ENCODE assay signal across 16 mouse cellular contexts in genomic region chr2:147373667-147374007, GRCm38 (mm10). TPM values are rescaled to one million over a fixed set of nuclear protein-coding genes. Genes with fewer than 3 reads are reported as not detected.
DNase-seq lines count a peak whose midpoint lies in the region; ATAC-seq and TF ChIP-seq lines count a peak whose summit lies in the region.
"Had no signal": no experiment of that assay in that cellular context is flagged by ENCODE, and none has a peak within 500 bp of the region (broad histone marks: within the 10 kb centered on the region; RNA-seq: fewer than 3 reads in every experiment).

No protein-coding gene starts in this region.

- H3K27ac ChIP-seq in hindbrain, embryonic 14.5 days: no peak overlapping the region
- H3K27ac ChIP-seq in hindbrain, embryonic 13.5 days: no peak overlapping the region
- H3K27ac ChIP-seq in ES-Bruce4 (ENCODE audit: insufficient read depth, low read length): no peak overlapping the region
- H3K27ac ChIP-seq in limb, embryonic 12.5 days: no peak overlapping the region
- H3K27ac ChIP-seq: hindbrain, embryonic 15.5 days had no signal

- H3K9ac ChIP-seq in hindbrain, embryonic 14.5 days: no peak overlapping the region
- no peak overlapping the region for H3K9ac ChIP-seq in hindbrain, embryonic 13.5 days
- H3K9ac ChIP-seq in ES-Bruce4 (ENCODE audit: low read depth, poor library complexity, severe bottlenecking): no peak overlapping the region
- no peak overlapping the region for H3K9ac ChIP-seq in limb, embryonic 12.5 days (replicated peaks)
- H3K9ac ChIP-seq: hindbrain, embryonic 15.5 days had no signal

- no peaks in the 10 kb centered on the region for H3K36me3 ChIP-seq in hindbrain, embryonic 14.5 days (replicated peaks; ENCODE audit: control insufficient read depth, insufficient read depth)
- no peaks in the 10 kb centered on the region for H3K36me3 ChIP-seq in hindbrain, embryonic 13.5 days
- H3K36me3 ChIP-seq in ES-Bruce4 (ENCODE audit: control insufficient read depth, insufficient read depth, low read length, poor library complexity, severe bottlenecking) (no peaks in the 10 kb centered on the region), G1E (replicated peaks) (no peaks in the 10 kb centered on the region)
- H3K36me3 ChIP-seq in limb, embryonic 12.5 days: no peaks in the 10 kb centered on the region
- H3K36me3 ChIP-seq: hindbrain, embryonic 15.5 days had no signal

- TF ChIP-seq CTCF in ES-Bruce4 (IDR thresholded peaks at IDR 0.05; ENCODE audit: low read depth, low read length): no peak
- TF ChIP-seq CTCF in G1E (IDR thresholded peaks at IDR 0.05; ENCODE audit: low read depth, low read length): no peak

- H3K4me2 ChIP-seq in hindbrain, embryonic 14.5 days (replicated peaks): no peak overlapping the region
- H3K4me2 ChIP-seq in hindbrain, embryonic 13.5 days: no peak overlapping the region
- 0 out of 2 replicates have a peak overlapping the region, but pooled peaks have one; percentile 21 for H3K4me2 ChIP-seq in limb, embryonic 12.5 days
- H3K4me2 ChIP-seq: hindbrain, embryonic 15.5 days had no signal

- H3K4me1 ChIP-seq in hindbrain, embryonic 14.5 days (replicated peaks; ENCODE audit: control insufficient read depth, insufficient read depth, low read length): no peaks in the 10 kb centered on the region
- H3K4me1 ChIP-seq in hindbrain, embryonic 13.5 days (replicated peaks): no peaks in the 10 kb centered on the region
- H3K4me1 ChIP-seq in ES-Bruce4 (ENCODE audit: control insufficient read depth, insufficient read depth, low read length) (no peaks in the 10 kb centered on the region), G1E (ENCODE audit: insufficient read depth, low read depth, low read length) (no peaks in the 10 kb centered on the region)
- H3K4me1 ChIP-seq in limb, embryonic 12.5 days (replicated peaks): no peaks in the 10 kb centered on the region
- H3K4me1 ChIP-seq: hindbrain, embryonic 15.5 days had no signal

- TF ChIP-seq EP300 in ES-Bruce4 (IDR thresholded peaks at IDR 0.05; ENCODE audit: insufficient read depth, low read depth, low read length): no peak

- ATAC-seq in hindbrain, embryonic 14.5 days (ENCODE audit: low FRiP score): peak; percentile 21; the same call in 1 of the 2 replicates
- ATAC-seq in hindbrain, embryonic 13.5 days (ENCODE audit: low FRiP score): no peak
- no peak for ATAC-seq in G1E (ENCODE audit: extremely low read depth, insufficient number of reproducible peaks, low FRiP score, poor library complexity, severe bottlenecking)
- ATAC-seq in limb, embryonic 12.5 days (ENCODE audit: insufficient number of reproducible peaks, insufficient read depth, low FRiP score, low TSS enrichment, low read depth): no peak
- ATAC-seq: activated CD4-positive, CD25-positive, alpha-beta regulatory T cell, adult 4 months had no signal

- no peaks in the 10 kb centered on the region for H3K9me3 ChIP-seq in hindbrain, embryonic 14.5 days (ENCODE audit: control insufficient read depth, low read length)
- no peaks in the 10 kb centered on the region for H3K9me3 ChIP-seq in hindbrain, embryonic 13.5 days
- H3K9me3 ChIP-seq in ES-Bruce4 (replicated peaks; ENCODE audit: control insufficient read depth, insufficient read depth, low read length, poor library complexity, severe bottlenecking) (no peaks in the 10 kb centered on the region), G1E (replicated peaks) (peaks cover 37% of the 10 kb centered on the region)
- no peaks in the 10 kb centered on the region for H3K9me3 ChIP-seq in limb, embryonic 12.5 days
- H3K9me3 ChIP-seq: hindbrain, embryonic 15.5 days had no signal

- no peak overlapping the region for H3K4me3 ChIP-seq in hindbrain, embryonic 14.5 days (replicated peaks; ENCODE audit: low read length)
- no peak overlapping the region for H3K4me3 ChIP-seq in hindbrain, embryonic 13.5 days
- H3K4me3 ChIP-seq in ES-Bruce4 (ENCODE audit: low read depth, low read length): peak overlapping the region; percentile 14
- peak overlapping the region; percentile 33; the same call in 1 of the 2 replicates for H3K4me3 ChIP-seq in G1E (ENCODE audit: low read depth, low read length)
- H3K4me3 ChIP-seq in limb, embryonic 12.5 days (replicated peaks): no peak overlapping the region; the same call in 1 of the 2 replicates
- H3K4me3 ChIP-seq: erythroblast, embryonic 14.5 days; hindbrain, embryonic 15.5 days had no signal

- peaks cover 93% of the 10 kb centered on the region for H3K27me3 ChIP-seq in hindbrain, embryonic 14.5 days (ENCODE audit: control insufficient read depth, insufficient read depth, low read length)
- H3K27me3 ChIP-seq in hindbrain, embryonic 13.5 days: peaks cover 93% of the 10 kb centered on the region
- peaks cover 7% of the 10 kb centered on the region for H3K27me3 ChIP-seq in ES-Bruce4 (ENCODE audit: control insufficient read depth, insufficient read depth, low read length, poor library complexity, severe bottlenecking)
- H3K27me3 ChIP-seq in G1E (ENCODE audit: insufficient read depth, low read length): no peaks in the 10 kb centered on the region
- peaks cover 89% of the 10 kb centered on the region for H3K27me3 ChIP-seq in limb, embryonic 12.5 days

- DNase-seq in hindbrain, embryonic 14.5 days (ENCODE audit: low spot score): no peak
- DNase-seq in G1E (ENCODE audit: low spot score): no peak
- DNase-seq in right cerebral cortex, adult 2 months (ENCODE audit: low spot score in 2 of 2): no peak
- no peak for DNase-seq in left cerebral cortex, adult 9 months (ENCODE audit: low spot score in 2 of 2)
- DNase-seq: kidney, postnatal 25 days; thymus, postnatal 14 days had no signal

- under 1% methylated on average over 19 of the region's 19 CpGs for WGBS in hindbrain, embryonic 14.5 days
- WGBS in hindbrain, embryonic 13.5 days: under 1% methylated on average over 19 of the region's 19 CpGs
- 1% methylated on average over 19 of the region's 19 CpGs for WGBS in limb, embryonic 12.5 days

- no peak for TF ChIP-seq POLR2A in ES-Bruce4 (IDR thresholded peaks at IDR 0.05; ENCODE audit: insufficient read depth, low read length)

RNA-seq across cellular contexts. Expression of gene Pax1, which starts 11.9 kb away (rescaled TPM):
- polyA plus RNA-seq in hindbrain, embryonic 14.5 days (2014; fragmentation: Nextera tagmentation; extraction: Ambion mirVana): not detected in 2 replicates
- 0.12 TPM in 1 of 2 replicates, not detected in the other for polyA plus RNA-seq in hindbrain, embryonic 13.5 days (2015; fragmentation: Nextera tagmentation; extraction: Ambion mirVana)
- polyA plus RNA-seq in ES-Bruce4 (2011; ENCODE audit: insufficient read depth, insufficient read length, low read depth, missing spikeins) (not detected in 2 replicates), G1E (2012) (not detected in 2 replicates)
- total RNA-seq in G1E (2014; fragmentation: Nextera tagmentation) (not detected in 2 replicates), G1E (2017) (0.12 and 0.27 TPM in 2 replicates)
- 0.76 and 1.9 TPM in 2 replicates for polyA plus RNA-seq in limb, embryonic 12.5 days (2016; fragmentation: Nextera tagmentation; extraction: Ambion mirVana)
- total RNA-seq: gastrocnemius, adult 8-10 months; left cerebral cortex, postnatal 10 days; megakaryocyte-erythroid progenitor cell, adult 5-6 weeks had no signal
- polyA plus RNA-seq: activated CD4-positive, CD25-positive, alpha-beta regulatory T cell, adult 4 months; erythroblast, embryonic 14.5 days; hindbrain, embryonic 15.5 days; liver, embryonic 16.5 days had no signal

Comparison
In these comparisons a context has a peak if more than half of its experiments do, and no peak if none do; other contexts are left out.
1. H3K4me3 ChIP-seq: peak in ES-Bruce4 (single experiment) and G1E (single experiment); none in hindbrain, embryonic 14.5 days (single experiment), hindbrain, embryonic 13.5 days (single experiment) and limb, embryonic 12.5 days (single experiment).